Mouse (Mus musculus): ENCODE data around the gene Prx. TPM values are rescaled to one million over a fixed set of nuclear protein-coding genes. Genes with fewer than 3 reads are reported as not detected.
A peak's percentile ranks its signal among the peaks of the same experiment; 100 is the strongest.

Gene Prx
- polyA plus RNA-seq, 3 experiments from 2014 or later = 0.24 to 0.52 (median 0.30) TPM

DNA sequence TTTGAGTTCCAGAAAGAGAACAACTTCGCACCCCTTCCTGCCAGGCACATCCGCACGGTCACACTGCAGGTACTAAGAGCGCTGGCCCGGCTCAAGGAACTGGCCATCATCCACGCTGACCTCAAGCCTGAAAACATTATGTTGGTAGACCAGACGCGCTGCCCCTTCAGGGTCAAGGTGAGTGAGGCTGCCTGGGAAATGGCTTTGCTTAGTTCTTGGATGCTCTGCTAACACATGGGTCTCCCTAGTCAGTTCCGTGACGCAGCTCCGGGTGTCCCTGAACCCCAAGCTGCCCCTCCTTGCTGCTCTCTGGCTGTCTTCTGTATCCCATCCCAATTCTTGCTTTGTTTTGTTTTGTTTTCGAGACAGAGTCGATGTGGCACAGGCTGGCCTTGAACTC, 24.7 kb downstream of the Prx start:
- no peak for ATAC-seq

DNA sequence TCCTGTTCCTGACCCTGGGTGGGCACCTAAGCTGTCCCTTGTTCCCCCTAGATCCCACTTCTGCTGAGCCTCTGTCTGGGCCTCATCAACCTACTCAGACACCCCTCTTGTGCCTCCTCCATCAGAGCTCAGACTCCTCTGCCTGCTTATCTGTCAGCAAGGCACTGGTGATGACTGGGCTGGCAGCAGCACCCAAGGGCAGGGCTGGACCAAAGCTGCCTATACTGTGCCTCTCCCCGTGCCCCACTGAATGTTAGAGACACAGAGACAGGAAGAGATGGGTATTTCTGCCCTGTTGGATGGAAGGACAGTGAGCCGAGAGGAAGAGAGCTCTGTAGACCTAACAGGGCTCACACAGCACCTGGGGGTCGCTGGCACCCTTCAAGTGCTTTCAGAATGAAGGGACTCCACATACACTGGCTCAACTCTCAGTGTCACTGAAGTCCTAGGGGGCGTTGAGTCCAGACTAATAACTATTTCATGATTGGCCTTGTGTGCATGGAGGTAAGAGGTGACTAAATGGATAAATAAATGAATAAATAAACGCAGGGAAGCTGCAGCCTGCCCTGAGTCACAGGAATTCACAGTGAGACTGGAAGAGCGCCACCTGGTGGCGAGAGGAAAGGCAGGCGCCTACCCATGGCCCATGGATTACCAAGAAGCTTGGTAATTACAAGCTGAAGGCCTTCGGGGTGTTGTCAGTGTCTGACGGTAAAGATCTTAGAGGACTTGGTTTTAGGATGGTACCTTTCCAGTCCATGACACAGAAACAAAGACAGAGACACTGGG, 27.1 kb downstream of the Prx start:
- peak; percentile 81 for ATAC-seq

DNA sequence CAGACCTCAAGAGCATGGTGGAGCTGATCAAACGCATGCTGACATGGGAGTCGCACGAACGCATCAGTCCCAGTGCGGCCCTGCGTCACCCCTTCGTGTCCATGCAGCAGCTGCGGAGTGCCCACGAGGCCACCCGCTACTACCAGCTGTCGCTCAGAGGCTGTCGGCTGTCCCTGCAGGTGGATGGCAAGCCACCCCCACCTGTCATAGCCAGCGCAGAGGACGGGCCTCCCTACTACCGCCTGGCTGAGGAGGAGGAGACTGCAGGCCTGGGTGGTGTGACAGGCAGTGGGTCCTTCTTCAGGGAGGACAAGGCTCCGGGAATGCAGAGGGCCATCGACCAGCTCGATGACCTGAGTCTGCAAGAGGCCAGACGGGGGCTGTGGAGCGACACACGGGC, 29.9 kb downstream of the Prx start:
- no peak for ATAC-seq

DNA sequence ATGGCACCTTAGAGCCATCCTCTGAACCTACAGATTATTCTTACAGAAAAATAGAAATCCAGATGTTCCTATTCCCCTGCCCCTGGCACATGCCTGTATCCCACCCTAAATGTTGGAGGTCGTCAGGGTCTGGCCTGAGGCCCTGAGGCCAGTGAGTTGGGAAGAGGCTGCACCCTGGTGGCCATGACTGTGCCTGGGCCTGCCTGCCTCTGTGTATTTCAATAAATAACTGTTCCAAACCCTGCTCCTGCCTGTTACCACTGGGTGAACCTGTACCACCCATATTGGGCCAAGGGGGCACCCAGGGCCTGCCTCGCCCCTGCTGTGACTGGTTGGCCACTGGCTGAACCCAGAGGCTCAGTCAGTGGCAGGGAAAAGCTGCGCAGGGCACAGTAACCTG, 31.8 kb downstream of the Prx start:
- no peak for ATAC-seq

DNA sequence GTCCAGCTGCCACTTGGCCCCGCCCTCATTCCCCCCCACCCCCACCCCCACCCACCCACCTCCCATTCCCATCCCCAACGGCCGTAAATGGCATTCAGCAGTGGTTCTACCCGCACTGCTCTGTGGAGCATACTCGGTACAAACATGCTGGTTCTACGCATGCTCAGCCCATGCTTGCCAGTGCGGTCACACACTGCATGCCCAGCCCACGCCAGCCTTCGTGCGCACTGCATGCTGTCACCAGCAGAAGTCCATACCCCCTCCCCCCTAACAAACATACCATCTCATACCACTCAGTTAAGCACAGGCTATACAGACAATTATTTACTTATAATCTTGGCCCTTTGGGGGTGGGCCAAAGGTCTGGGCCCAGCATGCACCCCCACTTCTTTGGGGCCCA, 32.6 kb downstream of the Prx start:
- no peak for ATAC-seq

DNA sequence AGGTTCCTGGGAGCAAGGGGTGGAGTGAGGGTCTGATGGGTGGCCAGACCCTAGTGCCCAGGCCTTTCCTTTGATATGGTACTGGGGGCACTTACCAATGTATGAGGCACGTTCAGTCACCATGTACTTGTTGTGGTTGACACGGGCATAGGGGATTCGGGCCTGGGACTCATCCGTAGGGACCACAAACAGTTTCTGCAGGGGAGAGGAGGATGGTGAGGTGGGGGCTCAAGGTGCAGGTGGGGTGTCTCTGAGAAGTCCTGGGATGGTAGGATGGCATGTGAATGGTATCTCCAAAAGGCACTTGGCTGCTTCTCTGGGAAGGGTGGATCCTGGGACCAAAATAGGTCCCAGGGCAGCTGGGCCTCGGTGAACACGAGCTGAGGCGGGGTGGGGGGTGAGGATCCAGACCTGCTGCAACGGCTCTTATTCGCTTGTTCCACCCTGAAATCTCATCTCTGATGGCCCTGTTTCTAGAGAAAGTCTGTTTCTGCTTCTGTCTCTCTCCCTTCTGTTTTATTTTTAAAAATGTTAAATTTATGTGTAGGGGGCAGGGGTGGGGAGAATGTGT, 33.4 kb downstream of the Prx start:
- no peak for ATAC-seq

DNA sequence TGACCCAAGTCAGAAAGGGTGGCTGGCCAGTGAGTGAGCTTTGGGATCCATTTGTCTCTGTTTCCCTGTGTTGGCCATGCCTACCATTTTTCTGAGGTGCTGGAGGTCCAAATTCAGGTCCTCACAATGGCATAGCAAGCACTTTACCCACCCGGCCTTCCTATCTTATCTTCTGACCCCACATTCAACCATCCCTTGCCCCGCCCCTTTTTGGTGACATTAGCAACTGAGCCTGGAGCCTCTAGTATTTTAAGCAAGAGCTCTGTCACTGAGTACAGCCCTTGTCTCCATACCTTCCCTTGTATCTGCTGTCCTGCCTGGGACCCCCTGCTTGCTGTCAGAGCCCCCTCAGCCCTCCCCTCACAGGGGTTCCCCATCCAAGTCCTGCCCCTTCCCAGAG, 36.3 kb downstream of the Prx start:
- ATAC-seq = no peak

DNA sequence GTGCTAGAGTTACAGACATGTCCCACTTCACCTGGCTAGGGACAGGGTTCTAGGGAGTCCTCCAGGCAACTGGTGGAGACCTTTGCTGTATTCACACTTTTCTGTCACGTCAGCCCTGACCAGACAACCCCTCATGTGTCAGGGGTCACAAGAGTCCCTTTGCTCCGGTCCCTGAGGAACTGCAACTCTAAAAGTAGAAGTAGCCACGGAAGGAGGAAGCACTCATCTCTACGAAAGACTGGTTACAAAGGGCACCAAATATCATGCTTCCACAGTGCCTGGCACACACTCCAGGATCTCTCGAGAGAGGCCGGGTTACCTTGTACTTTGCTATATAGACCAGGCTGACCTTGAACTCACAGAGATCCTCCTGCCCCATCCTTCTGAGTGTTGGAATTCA, 37.5 kb downstream of the Prx start:
- no peak for ATAC-seq

DNA sequence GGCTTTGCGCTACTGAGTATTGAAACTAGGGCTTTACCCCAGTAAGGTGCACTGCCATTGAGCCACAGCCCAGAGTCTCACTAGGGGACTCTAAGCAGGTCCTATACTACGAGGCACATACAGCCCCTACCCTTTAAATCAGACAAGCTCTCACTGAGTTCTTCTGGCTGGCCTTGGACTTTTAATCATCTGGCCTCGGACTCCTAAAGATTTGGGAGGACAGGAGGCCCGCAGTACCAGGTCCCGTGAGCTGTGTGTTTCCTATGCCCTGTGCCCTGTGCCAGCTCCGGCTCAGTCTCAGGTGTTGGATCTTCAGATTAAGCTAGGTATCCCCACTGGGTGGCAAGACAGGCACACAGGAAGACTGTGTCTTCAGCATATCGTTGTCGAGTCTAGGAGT, 38.9 kb downstream of the Prx start:
- ATAC-seq = no peak

DNA sequence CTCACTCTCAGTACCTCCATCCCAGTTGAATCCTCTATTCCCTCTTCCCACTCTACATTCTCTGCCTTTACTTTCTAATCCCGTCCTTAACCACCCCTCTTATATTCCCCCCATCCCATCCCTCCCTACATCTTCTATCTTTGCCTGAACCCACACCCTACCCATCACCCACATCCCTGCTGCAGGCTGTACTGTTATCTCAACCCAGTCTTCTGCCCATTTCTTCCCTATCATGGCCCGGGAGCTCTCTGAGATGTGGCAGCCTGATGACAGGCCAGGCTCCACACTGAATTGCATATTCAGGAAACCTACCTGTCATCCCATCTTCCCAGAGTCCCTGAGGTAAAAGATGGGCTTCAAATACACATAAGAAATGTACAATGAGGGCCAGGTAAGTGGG, 39.7 kb downstream of the Prx start:
- ATAC-seq = no peak

DNA sequence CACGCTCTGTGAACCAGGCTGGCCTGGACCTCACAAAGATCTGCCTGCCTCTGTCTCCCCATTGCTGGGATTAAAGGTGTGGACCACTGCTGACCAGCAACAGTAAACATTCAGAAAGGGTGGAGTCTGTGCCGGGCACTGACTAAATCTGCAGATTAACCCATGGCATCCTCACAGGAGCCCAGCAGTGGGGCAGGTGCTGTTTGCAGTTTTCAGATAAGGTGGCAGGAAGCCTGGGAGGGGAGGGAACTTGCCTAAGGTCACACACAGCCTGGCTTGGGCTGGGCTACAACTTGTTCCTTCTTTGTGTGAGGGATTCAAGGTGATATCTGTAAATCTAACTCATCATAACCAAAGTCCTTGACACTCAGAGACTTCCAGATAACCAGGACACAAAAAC, 41.4 kb downstream of the Prx start:
- ATAC-seq = no peak

DNA sequence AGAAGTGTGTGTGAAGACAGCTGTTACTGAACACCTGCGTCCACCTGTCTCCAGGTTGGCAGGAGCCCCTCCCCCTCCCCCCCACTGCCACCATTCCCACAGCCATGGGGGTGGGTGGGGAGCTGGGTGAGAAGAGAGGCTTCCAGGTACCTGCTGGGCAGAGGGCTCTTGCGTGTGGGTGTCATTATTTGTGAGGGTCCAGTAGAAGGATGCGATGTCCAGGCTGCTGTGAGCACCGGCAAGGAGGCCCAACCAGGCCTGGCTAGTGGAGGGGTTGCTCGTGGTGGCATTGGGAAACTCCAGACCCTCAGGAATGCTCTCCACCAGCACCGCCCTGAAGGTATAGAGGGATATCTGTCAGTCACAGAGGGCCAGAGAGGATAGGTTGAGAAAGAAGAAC, 41.8 kb downstream of the Prx start:
- no peak for ATAC-seq

DNA sequence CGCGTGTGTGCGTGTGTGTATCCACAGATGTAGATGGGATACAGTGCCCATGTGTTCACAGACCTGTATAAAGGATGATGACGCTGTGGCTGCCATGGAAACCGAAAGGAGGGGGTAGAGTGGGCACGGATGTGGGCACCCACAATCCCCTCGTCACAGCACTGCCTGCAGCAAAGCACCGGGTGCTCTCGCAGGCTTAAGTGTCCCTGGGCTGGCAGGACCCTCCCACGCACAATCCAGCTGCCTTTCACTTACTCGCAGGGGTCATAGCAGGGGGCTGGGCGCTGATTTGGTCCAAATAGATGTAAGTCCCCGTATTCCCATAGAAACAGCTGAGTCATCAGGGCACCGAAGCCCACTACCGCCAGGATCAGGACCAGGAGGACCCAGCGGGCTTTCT, 42.3 kb downstream of the Prx start:
- peak; percentile 84 for ATAC-seq

DNA sequence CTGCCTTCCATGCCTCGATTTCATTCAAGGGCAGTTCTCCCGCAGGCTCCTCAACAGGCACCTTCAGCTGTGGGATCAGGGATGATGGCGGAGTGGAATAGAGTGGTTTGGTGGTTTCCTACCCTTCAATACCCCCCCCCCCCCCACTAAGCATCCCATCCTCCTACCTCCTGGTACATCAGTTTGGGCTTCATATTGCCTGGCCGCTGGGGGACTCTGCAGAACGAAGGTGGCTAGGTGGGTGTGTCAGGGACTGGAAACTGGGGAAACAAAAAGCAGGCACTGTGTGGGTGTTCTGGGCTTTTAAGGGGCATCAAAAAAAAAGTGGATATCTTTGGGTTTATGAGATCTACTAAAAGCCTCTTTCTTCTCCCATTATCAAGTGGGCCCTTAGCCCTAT, 42.8 kb downstream of the Prx start:
- no peak for ATAC-seq

DNA sequence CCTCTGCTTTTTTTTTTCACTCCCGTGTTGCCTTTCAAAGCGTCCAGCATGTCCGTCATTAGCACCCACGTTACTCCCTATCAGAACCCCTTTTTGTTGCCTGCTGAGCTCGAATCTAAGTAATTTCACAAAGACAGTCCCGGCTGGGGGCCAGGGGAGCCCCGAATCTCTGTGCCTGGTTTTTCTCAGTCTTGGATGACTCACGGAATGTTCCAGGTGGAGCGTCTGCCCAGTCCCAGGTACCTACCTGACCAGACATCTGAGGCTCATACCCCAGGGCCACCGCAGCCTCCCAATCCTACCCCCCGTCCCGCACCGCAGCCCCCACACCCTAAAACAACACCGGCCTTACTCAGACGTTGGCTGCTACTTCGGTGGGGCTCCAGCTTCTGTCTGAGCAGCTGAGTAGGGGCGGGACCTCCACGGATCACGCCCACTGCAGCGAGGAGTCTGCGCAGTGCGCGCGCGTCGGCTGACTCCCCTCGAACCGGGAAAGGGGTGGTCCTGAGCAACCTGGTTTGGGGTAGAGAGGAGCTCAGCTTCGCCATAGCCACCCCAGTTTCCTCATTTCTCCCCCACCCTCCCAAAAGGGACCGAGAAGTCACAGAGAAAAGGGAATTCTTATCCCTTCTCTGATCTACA, 43.4 kb downstream of the Prx start:
- peak; percentile 43 for ATAC-seq

DNA sequence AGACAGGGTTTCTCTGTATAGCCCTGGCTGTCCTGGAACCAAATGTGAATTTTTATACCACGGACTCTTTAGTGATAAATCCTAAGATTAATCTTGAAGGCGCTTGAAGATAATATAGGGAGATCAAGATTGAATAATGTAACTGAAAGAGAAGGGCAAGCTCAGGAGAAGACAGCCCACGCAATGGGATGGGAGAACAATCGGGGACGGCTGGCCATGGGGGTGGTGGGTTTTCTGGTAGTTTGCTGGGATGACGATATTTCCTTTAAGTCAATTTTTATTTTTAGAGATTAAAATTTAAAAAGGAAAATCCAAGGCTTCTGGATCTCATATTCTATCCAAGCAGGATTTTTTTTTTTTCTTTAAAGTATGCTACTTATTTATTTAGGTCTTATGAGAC, 43.9 kb downstream of the Prx start:
- no peak for ATAC-seq

DNA sequence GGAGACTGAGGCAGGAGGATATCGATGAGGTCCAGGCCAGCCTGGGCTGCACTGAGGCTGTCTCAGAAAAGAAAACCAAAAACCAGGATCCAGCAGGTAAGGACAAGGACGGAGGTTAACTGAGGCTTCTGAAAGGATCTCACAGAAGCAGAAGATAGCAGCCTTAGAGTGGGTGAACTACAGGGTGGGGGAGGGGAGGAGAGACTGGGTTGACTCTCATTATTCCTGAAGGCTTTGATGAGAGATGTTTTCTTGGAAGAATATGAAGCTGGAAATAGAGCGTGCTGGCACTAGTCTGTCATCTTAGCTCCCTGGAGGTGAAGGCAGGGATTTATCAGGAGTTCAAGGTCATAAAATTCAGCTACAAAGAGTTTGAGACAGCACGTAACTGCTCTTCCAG, 44.7 kb downstream of the Prx start:
- ATAC-seq = no peak

DNA sequence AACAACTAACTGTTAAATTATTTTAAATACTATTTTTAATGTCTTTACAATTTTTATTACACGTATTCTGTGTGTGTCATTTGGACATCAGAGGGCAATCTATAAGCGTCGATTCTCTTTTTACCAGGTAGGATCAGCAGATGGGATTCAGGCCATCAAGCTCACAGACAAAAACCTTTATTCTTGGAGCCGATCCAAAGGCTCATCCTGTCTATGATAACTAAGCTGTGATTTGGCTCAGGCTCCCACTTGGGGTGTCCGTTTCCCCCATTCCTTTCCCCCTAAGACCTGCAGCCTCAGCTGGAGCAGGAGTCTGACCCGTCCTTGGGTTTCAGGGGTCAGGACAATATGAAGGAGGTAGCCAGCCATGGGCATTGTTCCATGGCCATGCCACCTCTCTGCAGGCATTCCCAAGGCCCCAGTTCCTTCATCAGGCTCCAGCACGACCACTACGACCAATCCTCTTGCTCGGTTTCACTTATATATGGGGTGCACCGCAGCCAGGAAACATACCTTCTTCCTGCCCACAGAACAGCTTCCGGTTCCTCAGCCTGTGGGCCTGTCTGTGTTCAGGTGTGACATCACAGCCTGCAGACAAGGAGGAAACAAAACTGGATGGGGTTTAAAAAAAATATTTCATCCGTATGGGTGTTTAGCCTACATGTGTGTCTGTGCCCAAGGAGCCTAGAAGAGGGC, 45.7 kb downstream of the Prx start:
- ATAC-seq = peak; percentile 82

DNA sequence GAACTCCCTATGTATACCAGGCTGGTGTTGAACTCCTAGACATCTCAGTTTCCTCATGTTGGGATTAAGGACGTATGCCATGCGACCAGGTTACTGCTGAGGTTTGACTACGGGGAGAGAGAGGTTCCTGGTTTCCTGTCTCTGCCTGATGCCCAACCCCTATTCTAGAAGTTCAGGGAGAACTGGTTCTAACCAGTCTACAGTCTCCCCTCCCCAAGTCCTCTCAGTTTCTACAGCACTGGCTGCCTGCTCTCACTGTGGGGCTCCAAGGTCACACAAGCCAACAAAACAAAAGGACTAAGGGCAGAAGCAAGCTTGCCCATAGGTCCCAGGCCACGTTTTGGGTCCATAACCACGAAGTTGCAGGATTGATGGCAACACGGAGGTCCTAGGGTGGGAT, 50.5 kb downstream of the Prx start:
- no peak for ATAC-seq

DNA sequence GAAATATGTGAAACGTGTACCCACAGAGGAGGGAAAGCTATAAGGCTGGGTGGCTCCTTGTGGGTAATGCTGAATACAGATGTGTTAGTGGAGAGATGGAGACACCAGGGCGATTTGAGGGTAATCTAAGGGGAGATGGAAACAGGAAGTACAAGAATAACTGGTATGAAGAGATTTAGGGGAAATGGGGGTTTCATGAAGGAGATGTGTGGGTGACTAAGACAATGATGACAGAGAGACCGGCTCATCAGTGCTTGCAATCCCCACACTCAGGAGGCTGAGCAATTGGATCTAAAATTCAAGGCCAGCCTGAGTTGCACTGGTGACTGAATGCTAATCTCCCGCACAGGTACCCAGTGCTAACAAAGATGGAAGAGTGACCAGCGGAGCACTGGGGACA, 52.9 kb downstream of the Prx start:
- no peak for ATAC-seq

DNA sequence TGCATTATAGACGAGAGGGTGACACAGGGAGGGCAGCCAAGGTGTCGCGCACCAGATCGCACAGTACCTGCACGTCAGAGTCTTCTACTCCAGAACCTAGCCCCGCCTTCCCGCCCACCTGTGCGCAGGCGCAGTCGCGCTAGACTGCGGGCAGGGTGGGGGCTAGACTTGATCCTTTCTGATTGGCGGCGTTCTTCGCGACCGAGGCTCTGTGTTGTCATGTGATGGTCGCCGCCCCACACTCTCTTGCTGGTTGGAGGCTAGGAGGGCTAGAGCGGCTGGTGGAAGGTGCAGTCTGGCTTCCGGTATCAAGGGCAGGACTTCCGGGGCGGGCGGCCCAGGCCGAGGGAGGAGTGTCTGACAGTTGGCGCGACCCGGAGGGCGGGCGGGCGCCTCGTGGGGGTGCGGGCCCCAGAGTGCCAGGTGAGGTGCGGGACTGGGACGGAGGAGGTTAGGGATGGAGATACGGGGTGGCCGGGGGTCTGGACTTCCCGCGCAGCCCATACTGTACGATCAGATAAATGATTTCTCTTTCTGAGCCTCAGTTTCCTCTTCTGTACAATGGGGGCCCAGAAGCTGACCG, 53.9 kb downstream of the Prx start, which contains the start of the genes Pld3 and 2310022A10Rik:
Pld3 (minus strand) TSS at position 288 of the 583 bp plus-strand sequence.
2310022A10Rik (plus strand) TSS at position 303 of the 583 bp plus-strand sequence.
- ATAC-seq = peak; percentile 100

DNA sequence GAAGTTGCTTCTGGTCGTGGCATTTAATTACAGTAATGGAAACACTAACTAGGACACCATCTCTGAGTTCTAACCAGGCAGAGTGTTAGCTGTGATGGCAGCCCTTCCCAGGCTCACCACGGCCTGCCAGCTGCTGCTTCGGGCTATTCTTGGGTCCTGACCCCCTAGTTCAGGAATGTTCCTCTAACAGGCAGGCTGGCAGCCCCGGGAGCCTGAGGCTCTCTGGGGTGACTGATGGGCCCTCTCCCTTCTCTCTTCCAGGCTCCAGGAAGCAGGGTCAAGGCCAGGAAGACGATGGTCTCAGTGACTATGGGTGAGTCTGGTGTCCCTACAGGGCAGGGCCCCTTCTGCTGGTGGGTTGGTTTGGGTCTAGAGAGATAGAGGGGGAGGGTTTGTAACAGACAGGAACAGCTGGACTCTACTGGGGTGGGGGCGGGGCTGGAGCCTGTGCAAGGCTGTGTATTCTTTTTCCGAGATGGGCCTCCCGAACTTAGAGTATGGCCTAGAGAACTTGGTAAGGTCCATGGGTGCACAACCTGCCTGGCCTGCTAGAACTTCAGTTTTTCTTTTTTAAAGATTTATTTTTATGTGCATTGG, 61.3 kb downstream of the Prx start:
- ATAC-seq = no peak

DNA sequence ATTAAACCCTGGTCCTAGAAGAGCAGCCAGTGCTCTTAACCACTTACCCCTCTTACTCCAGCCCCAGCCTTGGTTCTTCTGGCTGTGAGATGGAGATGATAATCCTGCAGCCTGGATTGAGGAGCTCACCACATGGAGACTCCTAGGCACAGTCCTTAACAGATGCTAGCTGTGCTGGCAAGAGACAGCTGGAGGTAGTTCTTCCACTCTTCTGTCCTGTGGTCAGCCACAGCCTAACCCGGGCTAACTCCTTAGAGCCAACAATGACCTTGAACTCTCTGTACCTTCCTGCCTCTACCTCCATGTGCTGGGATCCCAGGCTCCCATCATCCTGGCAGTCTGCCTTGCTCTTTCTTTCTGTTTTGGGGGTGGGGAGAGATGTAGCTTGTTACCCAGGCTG, 61.9 kb downstream of the Prx start:
- ATAC-seq = no peak
